Mouse (Mus musculus) heart, postnatal 0 days (tissue): ENCODE measurements at regions not wholly inside any gene's neighbourhood (a gene's known extent, or its start where the extent isn't known, plus 50 kb on each side); places are given as distances from the start of the nearest gene placed in this dataset.

Experiments used
- CTCF ChIP-seq: IDR thresholded peaks from 2 replicates; pipeline ENCODE4 v1.5.1; 2016; ENCODE audit warnings: antibody characterized with exemption, control low read depth, low read depth
- EP300 ChIP-seq: IDR thresholded peaks from 2 replicates; pipeline ENCODE4 v1.6.1; 2016; ENCODE audit warnings: antibody characterized with exemption, low read depth

- TF ChIP-seq CTCF (no peak), EP300 (no peak)
Measured at GRCm38 (mm10) chr3:38084548-38084947, 360.3 kb upstream of the Gm5148 start.
